ENCODE assay signal across 16 mouse cellular contexts in genomic region chr12:39656606-39657005, GRCm38 (mm10).
"Had no signal": no experiment of that assay in that cellular context is flagged by ENCODE, and none has a peak within 500 bp of the region (broad histone marks: within the 10 kb centered on the region; RNA-seq: fewer than 3 reads in every experiment).

No protein-coding gene starts in this region.

- H3K4me3 ChIP-seq: layer of hippocampus, adult 2 months; limb, embryonic 12.5 days; liver, embryonic 13.5 days; lung, embryonic 15.5 days; megakaryocyte, embryonic 14.5 days; stomach, embryonic 15.5 days had no signal

- ATAC-seq: liver, postnatal 0 days; midbrain, embryonic 16.5 days had no signal

- DNase-seq: liver; liver, embryonic 13.5 days; liver, postnatal 0 days; lung, postnatal 14 days; right cerebral cortex, postnatal 14 days; thymus, adult 2 months; thymus, postnatal 25 days had no signal

- H3K4me1 ChIP-seq: limb, embryonic 12.5 days; liver, embryonic 13.5 days; lung, embryonic 15.5 days; megakaryocyte, embryonic 14.5 days; stomach, embryonic 15.5 days had no signal

- H3K9me3 ChIP-seq: limb, embryonic 12.5 days; liver, embryonic 13.5 days; lung, embryonic 15.5 days; megakaryocyte, embryonic 14.5 days; stomach, embryonic 15.5 days had no signal

- H3K36me3 ChIP-seq: limb, embryonic 12.5 days; liver, embryonic 13.5 days; lung, embryonic 15.5 days; stomach, embryonic 15.5 days had no signal

- H3K4me2 ChIP-seq: limb, embryonic 12.5 days; liver, embryonic 13.5 days; lung, embryonic 15.5 days; midbrain, embryonic 11.5 days; stomach, embryonic 15.5 days had no signal

- H3K27me3 ChIP-seq: limb, embryonic 12.5 days; liver, embryonic 13.5 days; lung, embryonic 15.5 days; megakaryocyte, embryonic 14.5 days; stomach, embryonic 15.5 days had no signal

- H3K9ac ChIP-seq: limb, embryonic 12.5 days; liver, embryonic 13.5 days; liver, postnatal 0 days; lung, embryonic 15.5 days; stomach, embryonic 15.5 days had no signal

- H3K27ac ChIP-seq: kidney, postnatal 0 days; layer of hippocampus, adult 2 months; limb, embryonic 12.5 days; liver, embryonic 13.5 days; lung, embryonic 15.5 days; macrophage; stomach, embryonic 15.5 days had no signal
